Mouse (Mus musculus): ENCODE measurements around the gene Smagp. TPM values are rescaled to one million over a fixed set of nuclear protein-coding genes. Genes with fewer than 3 reads are reported as not detected.

Gene Smagp
- polyA plus RNA-seq, 1 experiment from 2014 or later: 15.0 TPM

DNA sequence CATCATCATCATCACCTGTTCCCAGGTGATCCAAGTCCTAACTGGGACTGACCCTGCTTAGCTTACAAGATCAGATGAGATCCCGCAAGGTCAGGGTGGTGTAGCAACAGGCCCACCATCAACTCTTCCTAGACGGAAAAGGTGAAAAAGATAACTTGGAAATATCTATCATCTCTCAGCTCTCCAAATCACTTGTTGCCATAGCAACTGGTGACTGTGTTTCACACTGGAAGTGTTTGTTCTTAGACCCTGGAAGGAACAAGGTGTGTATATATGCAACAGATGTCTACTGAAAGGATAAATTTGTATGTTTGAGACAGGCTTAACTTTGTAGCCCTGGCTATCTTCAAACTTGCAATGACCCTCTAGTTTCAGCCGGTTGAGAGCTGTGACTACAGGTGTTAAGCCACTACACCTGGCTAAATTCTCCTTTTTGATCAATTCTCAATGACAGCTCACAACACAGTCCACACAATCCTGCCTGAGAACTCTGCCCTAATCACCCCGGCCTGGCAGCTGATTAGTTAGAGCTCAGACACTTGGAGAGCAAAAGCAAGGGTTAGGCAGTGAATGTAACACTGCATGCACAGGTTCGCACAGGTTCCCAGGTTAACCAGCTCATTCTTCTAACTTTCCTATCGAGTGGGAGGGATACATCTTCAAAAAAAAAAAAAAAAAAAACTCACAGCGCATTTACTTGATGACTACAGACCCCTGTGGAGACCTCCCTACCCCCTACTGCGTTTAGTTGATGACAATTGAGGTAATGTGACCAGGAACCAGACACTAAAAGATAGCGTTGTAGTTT is 28.9 kb upstream of the Smagp start:
- H3K36me3 ChIP-seq: no peaks in the 10 kb centered on the region
- H3K4me2 ChIP-seq: peak overlapping the region; percentile 8
- no peak overlapping the region for H3K9ac ChIP-seq
- no peaks in the 10 kb centered on the region for H3K9me3 ChIP-seq (replicated peaks)
- H3K4me3 ChIP-seq: no peak overlapping the region
- H3K4me1 ChIP-seq (replicated peaks): peaks cover 26% of the 10 kb centered on the region
- peak overlapping the region; percentile 69; the same call in 1 of the 2 replicates for H3K27ac ChIP-seq (ENCODE audit: poor library complexity, severe bottlenecking)
- 28% methylated on average over 9 of the region's 9 CpGs for WGBS
- no peak for ATAC-seq (ENCODE audit: insufficient number of reproducible peaks, low FRiP score)
- H3K27me3 ChIP-seq (replicated peaks): no peaks in the 10 kb centered on the region

GRCm38 (mm10) chr15:100664813-100665274 is 28.1 kb upstream of the Smagp start:
- H3K4me3 ChIP-seq: no peak overlapping the region
- no peak overlapping the region for H3K9ac ChIP-seq
- H3K36me3 ChIP-seq: no peaks in the 10 kb centered on the region
- WGBS: 76% methylated on average over 9 of the region's 9 CpGs
- H3K9me3 ChIP-seq (replicated peaks): no peaks in the 10 kb centered on the region
- H3K4me1 ChIP-seq (replicated peaks): peaks cover 26% of the 10 kb centered on the region
- no peak overlapping the region for H3K27ac ChIP-seq (ENCODE audit: poor library complexity, severe bottlenecking)
- no peak overlapping the region for H3K4me2 ChIP-seq
- no peak for ATAC-seq (ENCODE audit: insufficient number of reproducible peaks, low FRiP score)
- no peaks in the 10 kb centered on the region for H3K27me3 ChIP-seq (replicated peaks)

DNA sequence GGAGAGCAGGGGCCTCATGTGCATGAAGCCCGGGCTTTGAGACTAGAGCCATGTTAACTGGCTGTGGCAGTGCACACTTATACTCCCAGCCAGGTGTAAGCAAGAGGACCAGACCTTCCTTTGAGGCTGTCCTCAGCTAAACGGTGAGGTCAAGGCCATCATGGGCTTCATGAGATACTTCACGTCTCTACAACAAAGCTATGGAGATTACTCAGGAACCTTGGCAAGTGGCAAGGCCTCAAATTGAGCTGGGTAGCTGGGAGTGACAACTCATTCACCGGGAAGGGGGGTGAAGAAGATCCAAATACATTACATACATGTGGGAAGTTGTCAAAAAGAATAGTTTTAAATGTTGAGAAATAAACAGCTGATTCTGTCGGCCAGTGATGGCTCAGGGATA is 24.1 kb upstream of the Smagp start:
- Histone ChIP-seq H3K4me3 (no peak overlapping the region), H3K4me2 (no peak overlapping the region), H3K4me1 (replicated peaks) (peaks cover 3% of the 10 kb centered on the region), H3K9ac (no peak overlapping the region), H3K9me3 (replicated peaks) (no peaks in the 10 kb centered on the region), H3K36me3 (no peaks in the 10 kb centered on the region), H3K27me3 (replicated peaks) (no peaks in the 10 kb centered on the region), H3K27ac (ENCODE audit: poor library complexity, severe bottlenecking) (no peak overlapping the region)
- no peak for ATAC-seq (ENCODE audit: insufficient number of reproducible peaks, low FRiP score)
- 76% methylated on average over 5 of the region's 5 CpGs for WGBS

DNA sequence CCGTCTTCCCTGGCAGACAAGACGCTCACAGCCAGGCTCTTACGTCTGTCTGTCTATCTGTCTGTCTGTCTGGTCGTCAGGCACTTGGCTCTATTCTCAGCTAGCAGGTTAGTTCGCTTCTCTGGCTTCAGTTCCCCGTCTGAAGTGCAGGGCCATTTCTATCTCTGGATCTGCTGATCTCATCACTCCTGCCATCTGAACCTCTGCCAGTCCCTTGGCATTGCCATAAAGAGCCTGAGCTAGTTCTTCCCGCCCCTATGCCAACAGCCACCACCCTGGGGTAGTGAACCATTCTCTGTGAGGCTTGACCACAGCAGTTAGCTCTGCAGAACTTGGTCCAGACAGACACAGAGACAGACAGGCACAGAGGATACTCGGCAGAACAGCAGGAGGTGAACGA is 23.6 kb upstream of the Smagp start:
- no peaks in the 10 kb centered on the region for H3K36me3 ChIP-seq
- no peak for ATAC-seq (ENCODE audit: insufficient number of reproducible peaks, low FRiP score)
- H3K27ac ChIP-seq (ENCODE audit: poor library complexity, severe bottlenecking): no peak overlapping the region
- no peak overlapping the region for H3K9ac ChIP-seq
- no peaks in the 10 kb centered on the region for H3K27me3 ChIP-seq (replicated peaks)
- 67% methylated on average over 9 of the region's 9 CpGs for WGBS
- no peak overlapping the region for H3K4me2 ChIP-seq
- H3K4me1 ChIP-seq (replicated peaks): no peaks in the 10 kb centered on the region
- no peaks in the 10 kb centered on the region for H3K9me3 ChIP-seq (replicated peaks)
- H3K4me3 ChIP-seq: no peak overlapping the region

GRCm38 (mm10) chr15:100655201-100655600 is 18.5 kb upstream of the Smagp start:
- H3K36me3 ChIP-seq: no peaks in the 10 kb centered on the region
- H3K4me2 ChIP-seq: no peak overlapping the region
- H3K4me1 ChIP-seq (replicated peaks): no peaks in the 10 kb centered on the region
- H3K4me3 ChIP-seq: no peak overlapping the region
- WGBS: 79% methylated on average over 5 of the region's 5 CpGs
- H3K9me3 ChIP-seq (replicated peaks): no peaks in the 10 kb centered on the region
- no peak for ATAC-seq (ENCODE audit: insufficient number of reproducible peaks, low FRiP score)
- no peak overlapping the region for H3K9ac ChIP-seq
- H3K27ac ChIP-seq (ENCODE audit: poor library complexity, severe bottlenecking): no peak overlapping the region
- no peaks in the 10 kb centered on the region; the same call in 1 of the 2 replicates for H3K27me3 ChIP-seq (replicated peaks)

- Histone ChIP-seq H3K9ac (no peak overlapping the region), H3K27me3 (replicated peaks) (no peaks in the 10 kb centered on the region; the same call in 1 of the 2 replicates), H3K4me3 (no peak overlapping the region), H3K9me3 (replicated peaks) (no peaks in the 10 kb centered on the region), H3K4me1 (replicated peaks) (peaks cover 7% of the 10 kb centered on the region; the same call in 1 of the 2 replicates), H3K36me3 (no peaks in the 10 kb centered on the region), H3K27ac (ENCODE audit: poor library complexity, severe bottlenecking) (no peak overlapping the region), H3K4me2 (no peak overlapping the region)
- WGBS: 81% methylated on average over 1 of the region's 1 CpGs
- ATAC-seq (ENCODE audit: insufficient number of reproducible peaks, low FRiP score): no peak
Measured at GRCm38 (mm10) chr15:100654271-100654670, 17.5 kb upstream of the Smagp start.

DNA sequence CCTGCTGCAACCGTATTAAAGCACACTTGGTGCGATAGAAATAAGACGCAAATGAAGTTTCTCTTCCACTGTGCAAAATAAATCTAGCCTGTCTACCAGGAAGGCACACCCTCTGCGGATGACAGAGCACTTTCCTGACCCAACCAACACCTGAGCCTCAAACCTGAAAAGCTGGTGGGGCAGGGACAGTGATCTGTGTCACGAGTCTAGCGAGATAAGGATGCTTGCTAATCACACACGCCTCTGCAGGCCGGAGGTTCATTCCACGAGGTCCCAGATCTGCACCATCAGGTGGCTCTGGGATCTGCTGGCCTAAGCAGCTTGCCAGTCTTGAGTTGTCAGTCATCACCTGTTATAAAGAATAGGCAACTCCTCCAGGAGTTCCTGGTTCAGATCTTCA is 14.9 kb upstream of the Smagp start:
- no peak for ATAC-seq (ENCODE audit: insufficient number of reproducible peaks, low FRiP score)

GRCm38 (mm10) chr15:100650111-100650510 is 13.4 kb upstream of the Smagp start:
- H3K4me3 ChIP-seq: no peak overlapping the region
- WGBS: 75% methylated on average over 10 of the region's 10 CpGs
- H3K27me3 ChIP-seq (replicated peaks): no peaks in the 10 kb centered on the region; the same call in 1 of the 2 replicates
- H3K9ac ChIP-seq: no peak overlapping the region
- no peak overlapping the region for H3K4me2 ChIP-seq
- peaks cover 10% of the 10 kb centered on the region; the same call in 1 of the 2 replicates for H3K4me1 ChIP-seq (replicated peaks)
- H3K9me3 ChIP-seq (replicated peaks): no peaks in the 10 kb centered on the region
- ATAC-seq (ENCODE audit: insufficient number of reproducible peaks, low FRiP score): no peak
- H3K36me3 ChIP-seq: no peaks in the 10 kb centered on the region
- no peak overlapping the region for H3K27ac ChIP-seq (ENCODE audit: poor library complexity, severe bottlenecking)

More for the DNA sequence above, 14.9 kb upstream of the Smagp start:
- 57% methylated on average over 9 of the region's 9 CpGs for WGBS
- Histone ChIP-seq H3K9ac (no peak overlapping the region), H3K36me3 (no peaks in the 10 kb centered on the region), H3K4me2 (no peak overlapping the region), H3K27me3 (replicated peaks) (no peaks in the 10 kb centered on the region; the same call in 1 of the 2 replicates), H3K27ac (ENCODE audit: poor library complexity, severe bottlenecking) (no peak overlapping the region), H3K4me1 (replicated peaks) (peaks cover 10% of the 10 kb centered on the region; the same call in 1 of the 2 replicates), H3K4me3 (no peak overlapping the region), H3K9me3 (replicated peaks) (no peaks in the 10 kb centered on the region)

GRCm38 (mm10) chr15:100646161-100646560 is 9.4 kb upstream of the Smagp start:
- 71% methylated on average over 6 of the region's 6 CpGs for WGBS
- Histone ChIP-seq H3K4me3 (no peak overlapping the region), H3K4me1 (replicated peaks) (peaks cover 13% of the 10 kb centered on the region), H3K9me3 (replicated peaks) (no peaks in the 10 kb centered on the region), H3K4me2 (no peak overlapping the region), H3K36me3 (no peaks in the 10 kb centered on the region), H3K27me3 (replicated peaks) (no peaks in the 10 kb centered on the region), H3K27ac (ENCODE audit: poor library complexity, severe bottlenecking) (no peak overlapping the region), H3K9ac (no peak overlapping the region)
- ATAC-seq (ENCODE audit: insufficient number of reproducible peaks, low FRiP score): no peak

DNA sequence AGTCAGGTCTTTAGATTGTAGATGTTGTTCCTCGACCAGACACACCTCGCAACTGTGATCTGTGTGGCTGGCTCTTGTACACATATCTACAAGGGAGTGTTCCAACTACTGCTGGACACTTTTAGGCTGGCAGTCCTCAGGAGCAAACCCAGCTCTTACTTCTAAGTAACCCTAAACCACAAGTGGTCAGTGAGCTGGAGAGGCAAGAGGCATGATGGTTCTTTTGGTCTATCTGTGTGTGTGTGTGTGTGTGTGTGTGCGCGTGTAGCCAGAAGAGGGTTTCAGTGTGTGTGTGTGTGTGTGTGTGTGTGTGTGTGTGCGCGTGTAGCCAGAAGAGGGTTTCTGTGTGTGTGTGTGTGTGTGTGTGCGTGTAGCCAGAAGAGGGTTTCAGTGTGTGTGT is 5.7 kb upstream of the Smagp start:
- no peaks in the 10 kb centered on the region for H3K36me3 ChIP-seq
- no peak overlapping the region for H3K9ac ChIP-seq
- H3K27me3 ChIP-seq (replicated peaks): peaks cover 15% of the 10 kb centered on the region
- no peak overlapping the region for H3K4me2 ChIP-seq
- 89% methylated on average over 7 of the region's 7 CpGs for WGBS
- H3K4me1 ChIP-seq (replicated peaks): peaks cover 21% of the 10 kb centered on the region
- no peak overlapping the region for H3K27ac ChIP-seq (ENCODE audit: poor library complexity, severe bottlenecking)
- no peak overlapping the region for H3K4me3 ChIP-seq
- no peak for ATAC-seq (ENCODE audit: insufficient number of reproducible peaks, low FRiP score)
- H3K9me3 ChIP-seq (replicated peaks): no peaks in the 10 kb centered on the region

DNA sequence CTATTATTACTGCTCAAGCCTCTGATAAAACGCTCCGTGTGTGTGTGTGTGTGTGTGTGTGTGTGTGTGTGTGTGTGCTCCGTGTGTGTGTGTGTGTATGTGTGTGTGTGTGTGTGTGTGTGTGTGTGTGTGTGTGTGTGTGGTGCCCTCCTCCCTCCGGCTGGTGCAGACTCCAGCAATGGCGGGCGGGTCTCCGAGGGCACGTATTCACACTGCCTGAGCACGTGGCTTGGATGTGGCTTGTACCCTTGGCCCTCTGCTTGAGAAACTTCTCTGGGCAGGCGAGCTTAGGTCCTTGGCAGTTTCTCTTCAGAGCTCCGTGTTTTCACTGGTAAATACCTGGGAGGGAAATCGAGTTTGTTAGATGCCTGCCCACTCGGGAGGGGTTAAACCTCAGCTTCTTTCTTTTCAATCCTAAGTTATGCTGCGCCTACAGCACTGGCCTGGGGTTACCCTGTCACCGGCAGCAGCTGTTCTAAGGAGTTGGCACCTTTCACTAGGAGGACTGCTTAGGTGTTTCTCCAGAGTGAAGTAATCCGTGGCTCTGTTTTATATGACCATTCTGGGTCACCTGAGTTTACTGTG is 4.6 kb upstream of the Smagp start:
- no peaks in the 10 kb centered on the region for H3K9me3 ChIP-seq (replicated peaks)
- H3K4me3 ChIP-seq: no peak overlapping the region
- ATAC-seq (ENCODE audit: insufficient number of reproducible peaks, low FRiP score): no peak
- peaks cover 17% of the 10 kb centered on the region for H3K27me3 ChIP-seq (replicated peaks)
- H3K27ac ChIP-seq (ENCODE audit: poor library complexity, severe bottlenecking): no peak overlapping the region
- H3K9ac ChIP-seq: no peak overlapping the region
- 57% methylated on average over 11 of the region's 16 CpGs for WGBS
- H3K4me1 ChIP-seq (replicated peaks): peaks cover 27% of the 10 kb centered on the region
- H3K4me2 ChIP-seq: no peak overlapping the region
- no peaks in the 10 kb centered on the region for H3K36me3 ChIP-seq

Measured in heart, embryonic 12.5 days (tissue).